Mouse (Mus musculus) heart, adult 10 weeks (tissue): Measurements from ENCODE around the gene Fbxo9. TPM values are rescaled to one million over a fixed set of nuclear protein-coding genes. Genes with fewer than 3 reads are reported as not detected.

Experiments used
- polyA plus RNA-seq: library from polyadenylated mRNA; stranded (reverse); fragments of 350-450 nt; fragmentation: Illumina TruSeq; extraction: RNeasy Lipid Tissue Mini Kit (QIAGEN cat#74804); gene quantifications from one replicate; pipeline ENCODE4 v1.2.3, GENCODE M21; 2014; ENCODE audit warnings: low read depth, low replicate concordance

Fbxo9 gene
- 50.4 TPM for polyA plus RNA-seq

GRCm38 (mm10) chr9:78108796-78109239 is at the start of gene Fbxo9, which contains the start of gene Ick:
Fbxo9 (minus strand) TSS chr9:78109065.
Ick (plus strand) TSS chr9:78109192.

GRCm38 (mm10) chr9:78051677-78052076 is 57.2 kb downstream of the Fbxo9 start, which contains the start of gene Gcm1:
Gcm1 (plus strand) TSS chr9:78051924.

Other genes with a start within 250 kb of the Fbxo9 start
- gene Elovl5, start 191.7 kb downstream of the Fbxo9 start, polyA plus RNA-seq = 24.8 TPM
- not detected for gene Gcm1, start 57.1 kb downstream of the Fbxo9 start, polyA plus RNA-seq
- 10.2 TPM for gene Ick, start 127 bp upstream of the Fbxo9 start, polyA plus RNA-seq
- 131 TPM for gene Gsta4, start 73.7 kb upstream of the Fbxo9 start, polyA plus RNA-seq
- gene Gsta1, start 121.6 kb upstream of the Fbxo9 start, polyA plus RNA-seq = 8.0 TPM
- 5.5 TPM for gene Gm3776, start 148.1 kb upstream of the Fbxo9 start, polyA plus RNA-seq
- gene Gm10639, start 180.9 kb upstream of the Fbxo9 start, polyA plus RNA-seq = not detected
- gene Omt2a, start 205.7 kb upstream of the Fbxo9 start, polyA plus RNA-seq = not detected
- not detected for gene Omt2b, start 218.5 kb upstream of the Fbxo9 start, polyA plus RNA-seq
- gene Gsta2, start 246.7 kb upstream of the Fbxo9 start, polyA plus RNA-seq = not detected